Mouse (Mus musculus) urinary bladder, postnatal 14 days (tissue): Measurements from ENCODE around the gene Rpl27a.

ENCODE experiments used
- DNase-seq: peaks from one replicate; pipeline ENCODE4 v3.0.0; 2021; ENCODE audit warnings: low spot score

The Rpl27a gene

GRCm38 (mm10) chr7:109518838-109519696 is at the start of gene Rpl27a:
Gene Rpl27a (plus strand): TSS chr7:109519147.
- peak; percentile 99 for DNase-seq

- DNase-seq: no peak
Measured at GRCm38 (mm10) chr7:109470700-109471099, 48.2 kb upstream of the Rpl27a start.

- DNase-seq: no peak
Measured at GRCm38 (mm10) chr7:109477926-109478325, 41.0 kb upstream of the Rpl27a start.

GRCm38 (mm10) chr7:109480765-109481197 is 38.2 kb upstream of the Rpl27a start:
- peak; percentile 22 for DNase-seq

- DNase-seq: no peak
Measured at GRCm38 (mm10) chr7:109484221-109484620, 34.7 kb upstream of the Rpl27a start.

GRCm38 (mm10) chr7:109492616-109493318 is 26.2 kb upstream of the Rpl27a start:
- DNase-seq: no peak

GRCm38 (mm10) chr7:109493319-109494316 is 25.3 kb upstream of the Rpl27a start:
- no peak for DNase-seq

- no peak for DNase-seq
Measured at GRCm38 (mm10) chr7:109497507-109497906, 21.4 kb upstream of the Rpl27a start.

- no peak for DNase-seq
Measured at GRCm38 (mm10) chr7:109507119-109507518, 11.8 kb upstream of the Rpl27a start.

- DNase-seq: no peak
Measured at GRCm38 (mm10) chr7:109507572-109507971, 11.4 kb upstream of the Rpl27a start.

- DNase-seq: no peak
Measured at GRCm38 (mm10) chr7:109508034-109508433, 10.9 kb upstream of the Rpl27a start, which contains the start of gene Trim66. Gene Trim66 (minus strand): TSS chr7:109508134.

- DNase-seq: no peak
Measured at GRCm38 (mm10) chr7:109510799-109511198, 8.1 kb upstream of the Rpl27a start.

GRCm38 (mm10) chr7:109511838-109512237 is 7.1 kb upstream of the Rpl27a start:
- no peak for DNase-seq

- no peak for DNase-seq
Measured at GRCm38 (mm10) chr7:109516500-109516899, 2.4 kb upstream of the Rpl27a start.

GRCm38 (mm10) chr7:109518036-109518681 is 788 bp upstream of the Rpl27a start:
- DNase-seq: no peak

- DNase-seq: no peak
Measured at GRCm38 (mm10) chr7:109519936-109520335, 989 bp downstream of the Rpl27a start.

GRCm38 (mm10) chr7:109522084-109522483 is 3.1 kb downstream of the Rpl27a start:
- DNase-seq: no peak

GRCm38 (mm10) chr7:109523304-109523703 is 4.4 kb downstream of the Rpl27a start:
- no peak for DNase-seq

- no peak for DNase-seq
Measured at GRCm38 (mm10) chr7:109523741-109524441, 4.9 kb downstream of the Rpl27a start.

- DNase-seq: no peak
Measured at GRCm38 (mm10) chr7:109524442-109524744, 5.4 kb downstream of the Rpl27a start.

GRCm38 (mm10) chr7:109524763-109525162 is 5.8 kb downstream of the Rpl27a start:
- no peak for DNase-seq
